Mouse (Mus musculus): Measurements from ENCODE around the gene Ankrd1.

- TF ChIP-seq PAX5 (IDR thresholded peaks at IDR 0.05; ENCODE audit: low read length) (no peak), POLR2A (IDR thresholded peaks at IDR 0.05; ENCODE audit: low read depth, low read length) (no peak), CHD1 (IDR thresholded peaks at IDR 0.05; ENCODE audit: low read depth, low read length) (no peak), EP300 (IDR thresholded peaks at IDR 0.05; ENCODE audit: low read length) (no peak), MAFK (IDR thresholded peaks at IDR 0.05; ENCODE audit: insufficient replicate concordance, low read length) (no peak), CTCF (conservative IDR thresholded peaks at IDR 0.05 in 1 of 2, IDR thresholded peaks at IDR 0.05 in 1 of 2; ENCODE audit: low read depth in 2 of 2, low read length in 2 of 2) (no peak)
These were observed at the start of gene Ankrd1 for GRCm38 (mm10) chr19:36119783-36120471.
